Mouse (Mus musculus) CH12F3 (cell line): ENCODE results near the gene Trim56.

Source experiments
- in situ Hi-C: fragments of 300-500 bp; cut with MboI; formaldehyde crosslinking; loops from 2 replicates; pipeline ENCODE4 v1.14.3; 2020; ENCODE audit warnings: low sequenced_read_pairs

Trim56 gene

GRCm38 (mm10) chr5:137109941-137110593 is 5.9 kb downstream of the Trim56 start:
- in situ Hi-C loops = loop anchor here (10.0 kb wide), 1 partner anchor 185 kb away; no protein-coding TSS in a partner anchor

- in situ Hi-C loops = loop anchor here (10.0 kb wide), 1 partner anchor 183 kb away; no protein-coding TSS in a partner anchor
Measured at GRCm38 (mm10) chr5:137108111-137108510, 7.9 kb downstream of the Trim56 start.

- in situ Hi-C loops = loop anchor here (10.0 kb wide), 1 partner anchor 183 kb away; no protein-coding TSS in a partner anchor
Measured at GRCm38 (mm10) chr5:137107670-137108069, 8.3 kb downstream of the Trim56 start.

- in situ Hi-C loops = loop anchor here (10.0 kb wide), 1 partner anchor 182 kb away; no protein-coding TSS in a partner anchor
Measured at GRCm38 (mm10) chr5:137107024-137107423, 9.0 kb downstream of the Trim56 start.

- in situ Hi-C loops = loop anchor here (10.0 kb wide), 1 partner anchor 182 kb away; no protein-coding TSS in a partner anchor
Measured at GRCm38 (mm10) chr5:137106434-137106833, 9.6 kb downstream of the Trim56 start.

GRCm38 (mm10) chr5:137103969-137104368 is 12.0 kb downstream of the Trim56 start:
- in situ Hi-C loops = loop anchor here (10.0 kb wide), 1 partner anchor 179 kb away; no protein-coding TSS in a partner anchor

- in situ Hi-C loops = loop anchor here (10.0 kb wide), 1 partner anchor 178 kb away; no protein-coding TSS in a partner anchor
Measured at GRCm38 (mm10) chr5:137102575-137103522, 13.2 kb downstream of the Trim56 start.

GRCm38 (mm10) chr5:137102078-137102477 is 13.9 kb downstream of the Trim56 start:
- in situ Hi-C loops = loop anchor here (10.0 kb wide), 1 partner anchor 177 kb away; no protein-coding TSS in a partner anchor

GRCm38 (mm10) chr5:137100660-137101059 is 15.3 kb downstream of the Trim56 start:
- in situ Hi-C loops = loop anchor here (10.0 kb wide), 1 partner anchor 176 kb away; no protein-coding TSS in a partner anchor

GRCm38 (mm10) chr5:137098418-137098817 is 17.6 kb downstream of the Trim56 start:
- in situ Hi-C loops = no loop called here

- in situ Hi-C loops = no loop called here
Measured at GRCm38 (mm10) chr5:137096037-137096436, 20.0 kb downstream of the Trim56 start.

GRCm38 (mm10) chr5:137095135-137095534 is 20.9 kb downstream of the Trim56 start:
- in situ Hi-C loops = no loop called here

- in situ Hi-C loops = no loop called here
Measured at GRCm38 (mm10) chr5:137093720-137094119, 22.3 kb downstream of the Trim56 start.

GRCm38 (mm10) chr5:137091560-137091959 is 24.4 kb downstream of the Trim56 start:
- in situ Hi-C loops = no loop called here

- in situ Hi-C loops = no loop called here
Measured at GRCm38 (mm10) chr5:137090870-137091269, 25.1 kb downstream of the Trim56 start.

- in situ Hi-C loops = no loop called here
Measured at GRCm38 (mm10) chr5:137087410-137087809, 28.6 kb downstream of the Trim56 start.

- in situ Hi-C loops = no loop called here
Measured at GRCm38 (mm10) chr5:137085731-137086130, 30.3 kb downstream of the Trim56 start.

GRCm38 (mm10) chr5:137085021-137085420 is 31.0 kb downstream of the Trim56 start:
- in situ Hi-C loops = no loop called here

- in situ Hi-C loops = no loop called here
Measured at GRCm38 (mm10) chr5:137083051-137083450, 33.0 kb downstream of the Trim56 start.

GRCm38 (mm10) chr5:137079849-137080248 is 36.2 kb downstream of the Trim56 start:
- in situ Hi-C loops = no loop called here

- in situ Hi-C loops = no loop called here
Measured at GRCm38 (mm10) chr5:137078616-137079015, 37.4 kb downstream of the Trim56 start.
